Mouse (Mus musculus): Measurements from ENCODE around the gene Hist1h2br.
A peak's percentile ranks its signal among the peaks of the same experiment; 100 is the strongest.
"Not testable (repeated sequence)": the region's sequence is repeated elsewhere in the genome, so short reads cannot be mapped to it uniquely, and the experiment has no call there.

Hist1h2br gene

DNA sequence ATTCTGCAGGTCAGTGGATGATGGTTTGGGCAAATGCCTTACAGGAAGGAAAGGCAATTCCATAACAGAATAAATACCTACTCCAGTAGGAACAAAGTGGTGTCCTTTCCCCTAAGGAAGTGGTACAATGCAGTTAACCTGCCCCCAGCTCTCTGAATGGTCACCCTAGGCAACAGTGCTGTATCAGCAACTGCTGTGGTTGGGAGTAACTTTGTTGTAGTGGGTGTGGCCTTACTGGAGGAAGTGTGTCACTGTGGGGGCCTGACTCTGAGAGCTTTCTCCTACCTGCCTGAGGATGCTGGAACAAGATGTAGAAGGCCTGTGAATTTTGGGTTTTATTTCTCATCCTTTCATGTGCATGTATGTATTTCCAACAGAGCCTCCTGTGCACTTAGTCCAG, 12.8 kb downstream of the Hist1h2br start:
- not testable (repeated sequence) for DNase-seq (ENCODE audit: low read depth, low spot score)

GRCm38 (mm10) chr13:21847883-21848282, 14.3 kb downstream of the Hist1h2br start:
- DNase-seq (ENCODE audit: low read depth, low spot score) = peak; percentile 47

DNA sequence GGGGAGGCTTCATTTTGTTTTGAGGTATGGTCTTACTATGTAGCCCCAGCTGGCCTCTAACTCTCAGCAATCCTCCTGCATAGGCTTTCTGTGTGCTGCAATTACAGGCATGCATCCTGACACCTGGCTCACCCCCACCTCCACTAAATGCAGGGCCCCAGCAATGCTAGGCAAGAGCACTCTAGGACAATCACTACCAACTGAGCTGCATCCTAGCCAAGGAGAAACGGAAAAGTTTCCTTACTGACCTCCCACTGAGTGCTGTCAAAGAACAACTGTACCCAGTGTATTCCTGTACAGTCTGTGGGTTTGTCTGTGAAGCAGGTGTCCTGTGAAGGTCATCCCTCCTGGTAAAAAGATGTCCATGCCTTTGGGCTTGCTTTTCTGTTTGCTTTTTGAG, 17.2 kb downstream of the Hist1h2br start:
- not testable (repeated sequence) for DNase-seq (ENCODE audit: low read depth, low spot score)

GRCm38 (mm10) chr13:21852215-21852945, 18.8 kb downstream of the Hist1h2br start:
- DNase-seq (ENCODE audit: low read depth, low spot score) = no peak

DNA sequence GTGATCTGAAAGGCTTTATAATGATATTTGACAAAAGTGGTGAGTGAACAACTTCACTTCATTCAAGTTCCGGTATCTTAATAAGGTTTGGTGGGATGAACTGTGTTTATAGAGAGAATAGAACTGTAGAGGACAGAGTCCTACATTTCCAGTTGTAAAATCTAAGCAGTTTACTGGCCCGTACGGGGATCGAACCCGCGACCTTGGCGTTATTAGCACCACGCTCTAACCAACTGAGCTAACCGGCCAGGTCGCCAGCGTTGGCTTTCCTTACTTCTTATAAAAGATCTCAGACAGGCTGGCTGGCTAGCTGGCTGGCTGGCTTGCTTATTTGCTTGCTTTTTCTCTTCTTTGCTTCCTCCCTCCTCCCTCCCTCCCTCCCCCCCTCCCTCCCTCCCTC, 21.6 kb downstream of the Hist1h2br start:
- peak; percentile 56 for DNase-seq (ENCODE audit: low read depth, low spot score)

DNA sequence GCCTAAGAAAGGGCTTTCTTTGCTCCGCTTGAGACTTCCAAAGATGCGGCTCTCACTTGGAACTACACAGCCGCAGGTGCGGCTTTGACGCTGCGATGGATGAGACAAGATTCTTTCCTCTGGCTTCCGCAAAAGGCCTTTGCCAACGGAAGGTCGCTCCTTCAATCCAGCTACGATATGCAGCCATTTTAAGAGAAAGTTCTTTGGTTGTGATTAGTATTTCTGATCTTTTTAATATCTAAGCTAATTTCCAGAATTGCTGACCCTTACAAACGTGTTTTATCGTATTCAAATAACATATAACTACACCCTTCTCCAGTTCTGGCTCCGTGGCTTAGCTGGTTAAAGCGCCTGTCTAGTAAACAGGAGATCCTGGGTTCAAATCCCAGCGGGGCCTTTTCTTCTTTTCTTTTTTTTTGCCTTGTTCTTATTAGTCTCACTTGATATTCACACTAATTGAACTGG, 22.2 kb downstream of the Hist1h2br start:
- no peak for DNase-seq (ENCODE audit: low read depth, low spot score)

GRCm38 (mm10) chr13:21861608-21862007, 28.1 kb downstream of the Hist1h2br start:
- DNase-seq (ENCODE audit: low read depth, low spot score) = no peak

DNA sequence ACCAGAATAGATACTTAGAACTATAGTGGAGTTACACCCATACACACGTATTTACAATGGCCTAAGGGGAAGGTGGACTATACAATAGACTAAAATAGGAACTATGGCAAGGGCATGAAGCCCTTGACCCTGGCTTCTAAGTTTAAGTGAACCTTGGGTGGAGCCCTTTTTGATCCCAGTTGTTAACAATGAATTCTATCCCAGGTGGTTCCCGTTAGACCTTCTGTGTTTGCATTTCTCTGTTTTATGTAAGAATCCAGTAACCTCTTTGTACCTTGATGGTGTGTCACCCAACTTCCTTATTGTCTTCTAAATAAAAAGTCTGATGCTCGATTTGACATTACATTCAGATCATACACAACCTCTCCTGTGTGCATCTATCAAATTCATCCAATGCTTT, 32.0 kb downstream of the Hist1h2br start:
- not testable (repeated sequence) for DNase-seq (ENCODE audit: low read depth, low spot score)

GRCm38 (mm10) chr13:21880735-21881134, 47.2 kb downstream of the Hist1h2br start:
- no peak for DNase-seq (ENCODE audit: low read depth, low spot score)

- DNase-seq (ENCODE audit: low read depth, low spot score) = peak; percentile 54
Measured at GRCm38 (mm10) chr13:21881878-21882669, 48.5 kb downstream of the Hist1h2br start.

GRCm38 (mm10) chr13:21882760-21883405, 49.3 kb downstream of the Hist1h2br start:
- DNase-seq (ENCODE audit: low read depth, low spot score) = no peak

GRCm38 (mm10) chr13:21883407-21883806, 49.9 kb downstream of the Hist1h2br start:
- DNase-seq (ENCODE audit: low read depth, low spot score) = no peak

- no peak for DNase-seq (ENCODE audit: low read depth, low spot score)
Measured at GRCm38 (mm10) chr13:21884586-21884985, 51.0 kb downstream of the Hist1h2br start.

Data from WW6 (cell line).